Mouse (Mus musculus) T-helper 17 cell (primary cell): ENCODE data around the gene Sgf29.
"Not testable (repeated sequence)": the region's sequence is repeated elsewhere in the genome, so short reads cannot be mapped to it uniquely, and the experiment has no call there.

ENCODE experiments used
- in situ Hi-C, 2 experiments: fragments of 300-600 bp; cut with MboI, MseI; formaldehyde crosslinking; loops; 1 replicate in 1 of 2; 2 replicates in 1 of 2; pipeline ENCODE4 v1.15.1; 2025; ENCODE audit warnings: high pct_unique_total_duplicates in 2 of 2

The Sgf29 gene

GRCm38 (mm10) chr7:126678545-126679341 lies 29.6 kb downstream of the Sgf29 start:
- in situ Hi-C loops = no loop called here

- in situ Hi-C loops = no loop called here
These were observed 30.6 kb downstream of the Sgf29 start for GRCm38 (mm10) chr7:126679683-126680082.

GRCm38 (mm10) chr7:126681221-126681620 lies 32.1 kb downstream of the Sgf29 start:
- in situ Hi-C loops = no loop called here

- in situ Hi-C loops = not testable (repeated sequence)
These were observed 39.0 kb downstream of the Sgf29 start for GRCm38 (mm10) chr7:126688156-126688555.

GRCm38 (mm10) chr7:126689021-126689420 lies 39.9 kb downstream of the Sgf29 start:
- in situ Hi-C loops = no loop called here

GRCm38 (mm10) chr7:126690737-126691136 lies 41.6 kb downstream of the Sgf29 start:
- in situ Hi-C loops = loop anchor here (5.0 kb wide), 3 partner anchors 33 to 128 kb away; partner anchors contain the start of gene Sgf29 (in 1 of the 2)

GRCm38 (mm10) chr7:126691676-126692075 lies 42.6 kb downstream of the Sgf29 start:
- in situ Hi-C loops = loop anchor here (5.0 kb wide), 3 partner anchors 34 to 129 kb away; partner anchors contain the start of gene Sgf29 (in 1 of the 2)

GRCm38 (mm10) chr7:126692426-126692825 lies 43.3 kb downstream of the Sgf29 start:
- in situ Hi-C loops = loop anchor here (5.0 kb wide), 3 partner anchors 35 to 130 kb away; partner anchors contain the start of gene Sgf29 (in 1 of the 2)

GRCm38 (mm10) chr7:126693256-126693655 lies 44.1 kb downstream of the Sgf29 start:
- in situ Hi-C loops = loop anchor here (5.0 kb wide), 3 partner anchors 36 to 131 kb away; partner anchors contain the start of gene Sgf29 (in 1 of the 2)

GRCm38 (mm10) chr7:126693781-126694180 lies 44.7 kb downstream of the Sgf29 start:
- in situ Hi-C loops = loop anchor here (5.0 kb wide), 3 partner anchors 36 to 131 kb away; partner anchors contain the start of gene Sgf29 (in 1 of the 2)

- in situ Hi-C loops = loop anchor here (5.0 kb wide), 3 partner anchors 37 to 132 kb away; partner anchors contain the start of gene Sgf29 (in 1 of the 2)
These were observed 45.4 kb downstream of the Sgf29 start for GRCm38 (mm10) chr7:126694441-126695051.

- in situ Hi-C loops = no loop called here
These were observed 46.1 kb downstream of the Sgf29 start, which contains the start of gene Bola2 for GRCm38 (mm10) chr7:126695210-126695611. Gene Bola2 (plus strand): TSS chr7:126695401.

GRCm38 (mm10) chr7:126695631-126696207 lies 46.6 kb downstream of the Sgf29 start, which contains the start of gene Slx1b:
Gene Slx1b (minus strand): TSS chr7:126695784.
- in situ Hi-C loops = no loop called here

GRCm38 (mm10) chr7:126696303-126696702 lies 47.2 kb downstream of the Sgf29 start:
- in situ Hi-C loops = no loop called here

GRCm38 (mm10) chr7:126696886-126697285 lies 47.8 kb downstream of the Sgf29 start:
- in situ Hi-C loops = no loop called here

- in situ Hi-C loops = no loop called here
These were observed 48.7 kb downstream of the Sgf29 start for GRCm38 (mm10) chr7:126697838-126698237.

GRCm38 (mm10) chr7:126700063-126701015 lies 51.2 kb downstream of the Sgf29 start:
- in situ Hi-C loops = no loop called here

- in situ Hi-C loops = no loop called here
These were observed 52.0 kb downstream of the Sgf29 start for GRCm38 (mm10) chr7:126701070-126701469.

- in situ Hi-C loops = no loop called here
These were observed 52.6 kb downstream of the Sgf29 start for GRCm38 (mm10) chr7:126701559-126702357.

GRCm38 (mm10) chr7:126702358-126702757 lies 53.2 kb downstream of the Sgf29 start:
- in situ Hi-C loops = no loop called here
